In the genomic region with DNA sequence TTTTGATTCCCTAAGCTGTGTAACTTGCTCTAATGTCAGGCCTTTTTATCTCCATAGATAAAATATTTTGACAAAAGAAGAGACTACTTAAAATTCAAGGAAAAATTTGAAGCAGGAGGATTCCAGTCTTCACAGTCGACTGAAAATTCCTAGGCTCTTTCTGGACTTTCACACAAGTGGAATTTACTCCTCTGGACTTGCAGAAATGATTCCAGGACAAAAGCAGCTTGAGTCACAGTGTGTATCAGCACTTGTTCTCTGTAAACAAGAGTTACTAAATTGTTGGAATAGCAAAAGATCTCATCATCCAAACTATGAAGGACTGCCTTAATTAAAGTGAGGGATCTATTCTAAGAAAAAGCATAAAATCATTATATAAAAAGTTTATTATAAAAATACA, we compare ENCODE assay signal across 26 mouse cellular contexts. TPM values are rescaled to one million over a fixed set of nuclear protein-coding genes. Genes with fewer than 3 reads are reported as not detected.
A peak's percentile ranks its signal among the peaks of the same experiment; 100 is the strongest.
DNase-seq lines count a peak whose midpoint lies in the region; ATAC-seq and TF ChIP-seq lines count a peak whose summit lies in the region.
"Had no signal": no experiment of that assay in that cellular context is flagged by ENCODE, and none has a peak within 500 bp of the region (broad histone marks: within the 10 kb centered on the region; RNA-seq: fewer than 3 reads in every experiment).

No protein-coding gene starts in this region.

- no peaks in the 10 kb centered on the region; the same call in 1 of the 2 replicates for H3K4me1 ChIP-seq in kidney, adult 2 months (ENCODE audit: control insufficient read depth, insufficient read depth, low read length)
- H3K4me1 ChIP-seq in liver, adult 2 months (ENCODE audit: control insufficient read depth, insufficient read depth, low read length), result peaks cover 10% of the 10 kb centered on the region; the same call in 1 of the 2 replicates
- peaks cover 24% of the 10 kb centered on the region for H3K4me1 ChIP-seq in liver, embryonic 12.5 days

- H3K9ac ChIP-seq in liver, adult 2 months (ENCODE audit: low read depth, low read length), result no peak overlapping the region
- H3K9ac ChIP-seq in liver, embryonic 12.5 days, result no peak overlapping the region
- H3K9ac ChIP-seq: embryonic facial prominence, embryonic 13.5 days; embryonic facial prominence, embryonic 15.5 days; forebrain, embryonic 12.5 days had no signal

- no peaks in the 10 kb centered on the region for H3K9me3 ChIP-seq in liver, embryonic 12.5 days (replicated peaks)
- H3K9me3 ChIP-seq: embryonic facial prominence, embryonic 13.5 days; embryonic facial prominence, embryonic 15.5 days; forebrain, embryonic 10.5 days; forebrain, embryonic 12.5 days; G1E had no signal

- H3K36me3 ChIP-seq in kidney, adult 2 months (ENCODE audit: control insufficient read depth, insufficient read depth, low read length), result no peaks in the 10 kb centered on the region; the same call in 1 of the 2 replicates
- H3K36me3 ChIP-seq in liver, adult 2 months (ENCODE audit: control insufficient read depth, insufficient read depth, low read length), result peaks cover 26% of the 10 kb centered on the region
- H3K36me3 ChIP-seq in liver, embryonic 12.5 days, result peaks cover 60% of the 10 kb centered on the region

- no peak overlapping the region for H3K4me2 ChIP-seq in liver, embryonic 12.5 days
- H3K4me2 ChIP-seq: embryonic facial prominence, embryonic 13.5 days; embryonic facial prominence, embryonic 15.5 days; forebrain, embryonic 12.5 days had no signal

- peaks cover 5% of the 10 kb centered on the region; the same call in 1 of the 2 replicates for H3K79me2 ChIP-seq in liver, adult 2 months (ENCODE audit: control insufficient read depth, insufficient read depth, low read length)

- H3K27ac ChIP-seq in kidney, adult 2 months (ENCODE audit: insufficient read depth, low read depth, low read length), result peak overlapping the region; percentile 90; the same call in 1 of the 2 replicates
- H3K27ac ChIP-seq in liver, adult 2 months (replicated peaks; ENCODE audit: insufficient read depth, low read depth, low read length), result peak overlapping the region; percentile 92
- H3K27ac ChIP-seq in liver, embryonic 12.5 days, result no peak overlapping the region
- H3K27ac ChIP-seq: embryonic facial prominence, embryonic 13.5 days; embryonic facial prominence, embryonic 15.5 days; forebrain, embryonic 10.5 days; forebrain, embryonic 12.5 days had no signal

- H3K4me3 ChIP-seq in kidney, adult 2 months (ENCODE audit: insufficient read depth, low read depth, low read length), result no peak overlapping the region
- no peak overlapping the region for H3K4me3 ChIP-seq in liver, adult 2 months (ENCODE audit: insufficient read depth, low read depth, low read length)
- no peak overlapping the region for H3K4me3 ChIP-seq in liver, embryonic 12.5 days
- H3K4me3 ChIP-seq: embryonic facial prominence, embryonic 13.5 days; embryonic facial prominence, embryonic 15.5 days; erythroblast, embryonic 14.5 days; forebrain, embryonic 10.5 days; forebrain, embryonic 12.5 days had no signal

- DNase-seq in kidney, adult 2 months, result peak; percentile 32
- DNase-seq in kidney, postnatal 25 days, result no peak
- peak; percentile 78 for DNase-seq in liver, adult 2 months (ENCODE audit: extremely low read depth, low read depth, low spot score)
- peak; percentile 70 for DNase-seq in Muller cell, postnatal 12 days (ENCODE audit: inconsistent ontology term)
- DNase-seq: adrenal gland, adult 2 months; adrenal gland, postnatal 10 days; adrenal gland, postnatal 25 days; B cell, adult 2 months; cerebellum, adult 11 months; cerebellum, adult 18-20 months; cerebellum, adult 8-10 months; cerebellum, adult 9-11 months; cerebellum, postnatal 14 days; cerebellum, postnatal 36 days; embryo, embryonic 11 days had no signal

- TF ChIP-seq CTCF in kidney, adult 2 months (conservative IDR thresholded peaks at IDR 0.05; ENCODE audit: insufficient read depth, insufficient read length, low read depth, low read length), result no peak
- TF ChIP-seq CTCF in liver, adult 2 months (IDR thresholded peaks at IDR 0.05; ENCODE audit: low read depth, low read length), result no peak

- no peak for ATAC-seq in liver, embryonic 12.5 days
- ATAC-seq: CD4-positive, CD25-positive, alpha-beta regulatory T cell, adult 4 months; forebrain, embryonic 14.5 days; forebrain, embryonic 16.5 days had no signal

- TF ChIP-seq POLR2A in kidney, adult 2 months (IDR thresholded peaks at IDR 0.05; ENCODE audit: low read depth, low read length), result no peak
- TF ChIP-seq POLR2A in liver, adult 2 months (IDR thresholded peaks at IDR 0.05; ENCODE audit: extremely low read depth, insufficient read depth, low read length), result 0 out of 2 replicates have a peak, but pooled peaks have one; percentile 6

- 50% methylated on average over 1 of the region's 1 CpGs for WGBS in kidney, adult 2 months
- 23% methylated on average over 1 of the region's 1 CpGs for WGBS in liver, adult 2 months
- 70% methylated on average over 1 of the region's 1 CpGs for WGBS in liver, embryonic 12.5 days (ENCODE audit: insufficient replicate concordance)

- H3K27me3 ChIP-seq in kidney, adult 2 months (replicated peaks; ENCODE audit: control insufficient read depth, insufficient read depth, low read length), result no peaks in the 10 kb centered on the region
- H3K27me3 ChIP-seq in liver, adult 2 months (ENCODE audit: control insufficient read depth, insufficient read depth, low read length), result no peaks in the 10 kb centered on the region
- no peaks in the 10 kb centered on the region for H3K27me3 ChIP-seq in liver, embryonic 12.5 days (replicated peaks)
- H3K27me3 ChIP-seq: CH12.LX; embryonic facial prominence, embryonic 13.5 days; embryonic facial prominence, embryonic 15.5 days; forebrain, embryonic 12.5 days had no signal

RNA-seq across cellular contexts. Expression of a gene that starts 2.6 kb away (rescaled TPM):
- polyA plus RNA-seq in kidney, adult 2 months (2012; rRNA removed), result 87.6 and 128 TPM in 2 replicates
- total RNA-seq in liver, adult 2 months (2014; rRNA removed), result 50.7 and 74.5 TPM in 2 replicates
- 64.7 and 66.9 TPM in 2 replicates for polyA plus RNA-seq in liver, adult 2 months (2012; rRNA removed)
- 39.6 and 42.7 TPM in 2 replicates for polyA plus RNA-seq in liver, embryonic 12.5 days (2016; fragmentation: Nextera tagmentation; extraction: Ambion mirVana)

RNA-seq across cellular contexts. Expression of a gene that starts 49.9 kb away (rescaled TPM):
- 2.7 and 3.2 TPM in 2 replicates for polyA plus RNA-seq in kidney, adult 2 months (2012; rRNA removed)
- total RNA-seq in liver, adult 2 months (2014; rRNA removed), result 2.8 and 3.8 TPM in 2 replicates
- 1.6 and 2.4 TPM in 2 replicates for polyA plus RNA-seq in liver, adult 2 months (2012; rRNA removed)
- 3.3 and 3.4 TPM in 2 replicates for polyA plus RNA-seq in liver, embryonic 12.5 days (2016; fragmentation: Nextera tagmentation; extraction: Ambion mirVana)

Comparison
In these comparisons a context has a peak if more than half of its experiments do, and no peak if none do; other contexts are left out.
1. DNase-seq: peak in kidney, adult 2 months (single experiment), liver, adult 2 months (single experiment) and Muller cell, postnatal 12 days (single experiment); none in kidney, postnatal 25 days (0 of 2).